Mouse (Mus musculus) hindbrain, embryonic 12.5 days (tissue): ENCODE data around the gene Mus81. TPM values are rescaled to one million over a fixed set of nuclear protein-coding genes. Genes with fewer than 3 reads are reported as not detected.

Experiments used
- ATAC-seq: fragments of 200-750 bp; cut with Nextera tagmentation; 2 replicates; pipeline ENCODE4 v1.8.0; 2017; ENCODE audit warnings: moderate TSS enrichment; ENCODE audit not compliant: low FRiP score
- H3K27ac ChIP-seq: fragments of 300-500 bp; sonication (generic); 2 replicates; pipeline ENCODE4 v1.5.1; 2016; ENCODE audit warnings: mild to moderate bottlenecking
- H3K27me3 ChIP-seq: fragments of 300-500 bp; sonication (generic); 2 replicates; pipeline ENCODE4 v1.6.1; 2016; ENCODE audit warnings: mild to moderate bottlenecking
- H3K36me3 ChIP-seq: fragments of 300-500 bp; sonication (generic); 2 replicates; pipeline ENCODE4 v1.6.1; 2016; ENCODE audit warnings: mild to moderate bottlenecking
- H3K4me1 ChIP-seq: fragments of 300-500 bp; sonication (generic); 2 replicates; pipeline ENCODE4 v1.6.1; 2016
- H3K4me2 ChIP-seq: fragments of 300-500 bp; sonication (generic); replicated peaks from 2 replicates; pipeline ENCODE4 v1.6.1; 2016; ENCODE audit warnings: mild to moderate bottlenecking
- H3K4me3 ChIP-seq: fragments of 300-500 bp; sonication (generic); 2 replicates; pipeline ENCODE4 v1.5.1; 2016; ENCODE audit warnings: mild to moderate bottlenecking
- H3K9ac ChIP-seq: fragments of 300-500 bp; sonication (generic); 2 replicates; pipeline ENCODE4 v1.6.1; 2016; ENCODE audit warnings: mild to moderate bottlenecking, moderate library complexity
- H3K9me3 ChIP-seq: fragments of 300-500 bp; sonication (generic); replicated peaks from 2 replicates; pipeline ENCODE4 v1.6.1; 2016; ENCODE audit warnings: mild to moderate bottlenecking
- WGBS: fragments of 180-500 bp; shearing (Covaris S2); methylation state at CpG from one replicate; pipeline ENCODE4 v1.1.7; 2016; 5-methylcytosine and 5-hydroxymethylcytosine counted together
- polyA plus RNA-seq: library from polyadenylated mRNA; unstranded; fragments of >200 nt; fragmentation: Nextera tagmentation; extraction: Ambion mirVana; gene quantifications from 2 replicates; pipeline ENCODE4 v1.2.1, GENCODE M21; 2016

Gene Mus81
- polyA plus RNA-seq, 1 experiment from 2014 or later, result 43.3 TPM

DNA sequence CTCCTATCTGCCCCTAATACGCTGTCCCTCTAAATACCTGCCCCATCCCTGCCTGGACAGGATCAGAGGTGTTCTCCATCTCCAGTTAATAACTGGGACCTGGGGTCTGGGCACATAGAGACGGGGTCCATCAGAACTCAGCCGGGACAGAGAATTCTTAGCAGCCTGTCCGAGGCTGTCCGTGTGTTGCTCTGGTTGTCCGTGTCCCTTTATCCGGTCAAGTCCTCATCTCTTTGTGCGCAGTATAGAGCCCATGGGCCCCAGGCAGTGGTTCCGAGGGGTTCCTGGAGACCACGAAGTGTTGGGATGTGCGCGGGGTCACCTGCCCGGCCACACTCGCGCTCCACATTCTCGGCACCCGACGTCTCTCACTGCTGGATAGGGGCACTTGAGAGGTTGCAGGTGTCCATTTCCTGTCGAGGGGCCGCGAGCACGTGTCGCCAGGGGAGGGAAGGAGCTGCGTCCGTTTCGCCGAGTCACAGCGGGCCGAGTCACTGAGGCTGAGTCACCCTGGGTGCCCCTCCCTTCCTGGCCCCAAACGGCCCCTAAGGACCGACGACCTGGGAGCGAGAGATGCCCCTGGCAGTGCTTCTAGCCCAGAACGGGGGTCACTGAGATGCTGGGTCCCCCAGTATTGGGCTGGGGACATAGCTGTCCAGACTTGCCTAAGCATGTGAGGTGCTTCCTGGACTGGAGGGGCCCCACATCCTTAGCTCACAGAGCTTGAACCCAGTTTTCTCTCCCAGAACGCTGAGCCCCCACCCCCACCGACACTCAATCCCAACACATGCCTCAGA is 39.6 kb downstream of the Mus81 start:
- Histone ChIP-seq H3K4me1 (peaks cover 18% of the 10 kb centered on the region), H3K4me3 (peak overlapping the region; percentile 38), H3K9ac (no peak overlapping the region), H3K27me3 (peaks cover 81% of the 10 kb centered on the region), H3K9me3 (no peaks in the 10 kb centered on the region), H3K4me2 (peak overlapping the region; percentile 70), H3K27ac (no peak overlapping the region), H3K36me3 (no peaks in the 10 kb centered on the region)
- ATAC-seq, result peak; percentile 43; the same call in 1 of the 2 replicates
- 6% methylated on average over 36 of the region's 36 CpGs for WGBS

DNA sequence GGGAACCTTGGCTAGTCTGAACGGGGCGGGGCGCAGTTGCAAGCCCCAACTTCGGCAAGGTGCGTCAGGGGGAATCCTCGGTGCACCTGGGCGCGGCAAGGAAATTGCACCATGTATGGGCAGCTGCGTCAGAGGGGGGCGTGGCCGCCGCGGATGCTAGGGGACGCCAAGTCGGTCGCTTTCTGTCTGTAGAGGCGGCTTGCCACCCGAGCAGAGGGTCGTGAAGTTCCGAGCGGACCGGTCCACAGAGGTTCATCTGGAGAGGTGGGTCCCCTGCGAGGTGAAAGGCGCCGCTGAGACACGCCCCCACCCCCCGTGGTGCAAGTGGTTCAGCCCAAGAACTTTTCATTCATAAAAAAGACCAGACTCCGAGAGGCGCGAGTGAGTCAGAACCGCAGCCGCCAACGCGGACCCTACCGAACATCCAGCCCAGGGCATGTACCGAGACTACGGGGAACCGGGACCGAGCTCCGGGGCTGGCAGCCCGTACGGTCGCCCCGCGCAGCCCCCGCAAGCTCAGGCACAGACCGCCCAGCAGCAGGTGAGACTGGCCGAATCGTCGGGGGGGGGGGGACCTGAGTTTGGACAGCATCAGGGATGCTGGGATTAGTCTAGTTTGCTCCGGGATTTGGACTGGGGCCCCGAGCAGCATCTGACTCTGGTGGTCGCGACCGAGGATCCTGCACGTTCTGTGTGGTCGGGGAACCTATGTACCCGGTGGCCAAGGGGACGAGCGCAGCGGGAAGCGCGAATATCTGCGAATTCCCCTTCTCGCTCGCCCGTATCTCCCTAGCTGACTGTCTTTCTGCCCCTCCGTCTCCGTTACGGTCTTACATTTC is 40.5 kb downstream of the Mus81 start, which contains the start of gene Fosl1:
Gene Fosl1 (plus strand): TSS at position 33 of the 839 bp plus-strand sequence.
- no peaks in the 10 kb centered on the region for H3K9me3 ChIP-seq
- ATAC-seq, result peak; percentile 60
- WGBS, result 1% methylated on average over 70 of the region's 70 CpGs
- H3K27ac ChIP-seq, result no peak within 1 kb of the TSS
- peak within 1 kb of the TSS; percentile 70 for H3K4me2 ChIP-seq
- H3K9ac ChIP-seq, result peak within 1 kb of the TSS; percentile 42
- H3K27me3 ChIP-seq, result peaks cover 83% of the 10 kb centered on the region
- H3K4me1 ChIP-seq, result peaks cover 18% of the 10 kb centered on the region
- H3K4me3 ChIP-seq, result peak within 1 kb of the TSS; percentile 38
- H3K36me3 ChIP-seq, result no peaks in the 10 kb centered on the region

DNA sequence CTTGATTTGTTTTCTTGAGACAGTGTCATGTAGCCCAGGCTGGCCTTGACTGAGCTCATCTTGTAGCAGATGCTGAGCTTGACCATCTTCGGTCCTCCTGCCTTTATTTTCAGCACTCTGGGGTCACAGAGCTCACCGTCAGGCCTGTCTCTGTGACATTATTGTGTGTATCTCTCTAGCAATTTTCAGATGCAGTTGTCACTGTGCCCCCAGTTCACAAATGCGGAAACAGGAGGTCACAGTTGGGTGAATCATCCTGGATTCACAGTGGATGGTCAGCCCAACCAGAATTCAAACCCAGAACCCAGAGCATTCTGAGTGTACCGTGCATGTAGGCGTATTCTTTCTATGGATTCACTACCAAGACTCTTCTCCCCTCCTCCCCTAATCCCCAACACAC is 42.5 kb downstream of the Mus81 start:
- Histone ChIP-seq H3K27ac (no peak overlapping the region), H3K4me3 (no peak overlapping the region), H3K4me2 (no peak overlapping the region), H3K36me3 (no peaks in the 10 kb centered on the region), H3K4me1 (peaks cover 18% of the 10 kb centered on the region), H3K27me3 (peaks cover 70% of the 10 kb centered on the region), H3K9ac (no peak overlapping the region), H3K9me3 (peaks cover 1% of the 10 kb centered on the region; the same call in 1 of the 2 replicates)
- 89% methylated on average over 5 of the region's 5 CpGs for WGBS
- no peak for ATAC-seq

DNA sequence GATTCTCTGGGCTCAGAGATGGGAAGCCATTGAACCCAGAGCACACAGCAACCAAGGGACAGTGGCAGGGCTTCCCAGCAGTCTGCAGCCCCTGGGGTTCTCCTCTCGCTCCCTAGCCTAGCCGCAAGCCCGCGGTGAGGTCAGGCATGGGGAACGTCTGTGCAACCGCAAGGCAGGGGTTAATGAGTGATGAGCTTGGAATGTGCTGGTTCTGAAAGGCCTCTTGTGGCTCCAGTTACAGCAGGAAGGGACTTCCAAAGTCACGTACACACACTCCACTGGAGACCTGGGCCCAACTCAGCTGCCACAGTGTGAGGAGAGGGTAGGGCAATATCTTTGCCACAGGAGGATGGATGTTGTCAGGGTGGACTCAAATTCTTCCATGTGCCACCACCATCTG is 43.2 kb downstream of the Mus81 start:
- ATAC-seq, result no peak
- no peak overlapping the region for H3K4me2 ChIP-seq
- H3K27ac ChIP-seq, result no peak overlapping the region
- H3K27me3 ChIP-seq, result peaks cover 62% of the 10 kb centered on the region
- H3K36me3 ChIP-seq, result no peaks in the 10 kb centered on the region
- H3K9me3 ChIP-seq, result peaks cover 9% of the 10 kb centered on the region
- no peak overlapping the region for H3K4me3 ChIP-seq
- peaks cover 18% of the 10 kb centered on the region for H3K4me1 ChIP-seq
- no peak overlapping the region for H3K9ac ChIP-seq
- 38% methylated on average over 7 of the region's 7 CpGs for WGBS

DNA sequence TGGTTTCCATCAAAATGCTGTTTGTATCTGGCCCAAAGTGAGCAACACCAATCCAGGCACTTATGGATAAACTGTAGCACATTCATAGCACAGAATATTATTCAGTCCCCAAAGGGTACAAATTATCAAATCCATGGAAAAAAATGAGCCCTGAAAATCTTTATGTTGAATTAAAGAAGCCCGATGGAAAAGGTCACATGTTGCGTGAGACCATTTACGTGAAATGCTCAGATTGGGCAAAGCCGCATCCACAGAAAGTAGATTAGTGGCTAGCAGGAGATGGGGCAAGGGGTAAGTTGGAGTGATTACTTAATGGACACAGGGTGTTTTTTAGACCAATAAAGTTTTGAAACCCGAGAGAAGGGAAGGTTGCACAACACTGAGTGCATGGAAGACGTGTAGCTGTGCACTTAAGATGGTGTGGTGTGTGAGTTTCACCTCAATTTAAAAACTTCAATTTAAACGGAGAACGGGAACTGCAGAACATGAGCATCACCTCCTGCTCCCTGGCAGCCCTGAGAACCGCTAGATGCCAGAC is 43.8 kb downstream of the Mus81 start:
- Histone ChIP-seq H3K4me1 (peaks cover 18% of the 10 kb centered on the region), H3K4me3 (no peak overlapping the region), H3K36me3 (no peaks in the 10 kb centered on the region), H3K9ac (no peak overlapping the region), H3K27ac (no peak overlapping the region), H3K9me3 (peaks cover 9% of the 10 kb centered on the region), H3K27me3 (peaks cover 57% of the 10 kb centered on the region), H3K4me2 (no peak overlapping the region)
- 69% methylated on average over 9 of the region's 9 CpGs for WGBS
- no peak for ATAC-seq

DNA sequence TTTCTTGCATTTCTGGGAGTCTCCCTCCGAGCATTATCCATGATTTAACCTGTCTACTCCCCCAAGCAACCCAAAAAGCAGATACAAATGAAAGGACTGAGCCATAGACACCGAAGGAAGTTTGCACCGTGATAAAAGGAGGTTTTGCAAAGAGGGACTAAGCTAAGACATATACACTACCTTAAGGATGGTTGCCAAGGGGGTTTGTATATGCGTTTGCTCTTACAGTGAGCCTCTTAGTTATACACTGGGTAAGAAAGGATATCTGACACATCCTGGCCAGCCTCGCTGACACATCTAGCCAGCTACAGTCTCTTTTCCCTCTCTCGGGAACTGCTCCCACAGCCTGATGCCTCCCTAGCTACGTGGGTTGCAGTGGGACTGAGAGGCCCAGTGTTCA is 54.3 kb downstream of the Mus81 start:
- no peak overlapping the region for H3K27ac ChIP-seq
- H3K4me1 ChIP-seq, result peaks cover 17% of the 10 kb centered on the region
- H3K4me3 ChIP-seq, result peak overlapping the region; percentile 15; the same call in 1 of the 2 replicates
- 0 out of 2 replicates have a peak, but pooled peaks cover 4% of the 10 kb centered on the region for H3K36me3 ChIP-seq
- peak overlapping the region; percentile 49 for H3K4me2 ChIP-seq
- WGBS, result 64% methylated on average over 7 of the region's 7 CpGs
- no peaks in the 10 kb centered on the region for H3K9me3 ChIP-seq
- H3K27me3 ChIP-seq, result peaks cover 5% of the 10 kb centered on the region; the same call in 1 of the 2 replicates
- H3K9ac ChIP-seq, result 0 out of 2 replicates have a peak overlapping the region, but pooled peaks have one; percentile 49
- no peak for ATAC-seq

DNA sequence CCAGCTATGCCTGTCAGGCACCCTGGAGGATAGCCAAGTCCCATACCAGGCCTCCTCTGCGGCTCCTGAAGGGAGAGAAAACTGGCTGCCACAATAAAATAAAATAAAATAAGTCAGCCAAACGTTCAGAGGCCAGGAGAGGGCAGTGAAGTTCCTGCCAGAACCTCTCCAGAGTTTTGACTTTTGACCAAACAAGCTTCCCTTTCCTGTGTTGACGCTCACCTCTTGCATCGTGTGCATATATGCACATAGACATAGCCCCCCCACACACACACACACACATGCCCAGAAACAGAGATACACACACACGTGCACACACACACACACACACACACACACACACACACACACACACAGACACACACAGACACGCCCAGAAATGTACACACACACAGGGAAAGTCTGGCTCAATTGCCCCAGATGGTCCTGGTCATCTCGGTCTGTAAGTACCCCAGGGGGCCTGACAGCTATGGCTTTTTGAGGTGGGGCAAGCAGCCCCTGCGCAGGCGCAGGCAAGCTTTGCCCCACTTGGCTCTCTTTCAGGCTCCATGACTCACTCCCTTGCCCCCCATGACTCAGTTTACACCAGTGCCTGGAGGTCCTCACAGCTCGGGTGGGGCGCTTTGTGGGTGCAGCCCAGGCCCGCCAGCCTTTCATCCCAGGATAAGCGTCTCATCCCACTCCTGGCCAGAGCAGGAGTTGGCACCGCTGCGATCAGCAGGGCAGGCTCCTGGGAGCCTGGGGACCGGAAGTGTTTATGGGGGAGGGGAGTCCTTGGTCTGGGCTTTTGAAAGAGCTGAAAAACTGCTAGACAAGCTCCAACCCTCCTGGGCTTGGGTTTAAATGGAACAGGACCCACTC is 55.0 kb downstream of the Mus81 start:
- peak overlapping the region; percentile 15; the same call in 1 of the 2 replicates for H3K4me3 ChIP-seq
- peaks cover 17% of the 10 kb centered on the region for H3K4me1 ChIP-seq
- H3K36me3 ChIP-seq, result 0 out of 2 replicates have a peak, but pooled peaks cover 4% of the 10 kb centered on the region
- peaks cover 5% of the 10 kb centered on the region; the same call in 1 of the 2 replicates for H3K27me3 ChIP-seq
- H3K27ac ChIP-seq, result peak overlapping the region; percentile 45; the same call in 1 of the 2 replicates
- peak overlapping the region; percentile 49 for H3K4me2 ChIP-seq
- 12% methylated on average over 16 of the region's 16 CpGs for WGBS
- H3K9me3 ChIP-seq, result no peaks in the 10 kb centered on the region
- peak overlapping the region; percentile 49; the same call in 1 of the 2 replicates for H3K9ac ChIP-seq
- no peak; the same call in 1 of the 2 replicates for ATAC-seq

Other genes with a start within 250 kb of the Mus81 start
- 36.6 and 38.8 TPM in 2 replicates for gene Pacs1, start 215.3 kb downstream of the Mus81 start, polyA plus RNA-seq
- gene Sf3b2, start 192.9 kb downstream of the Mus81 start, polyA plus RNA-seq, result 363 and 385 TPM in 2 replicates
- gene Gal3st3, start 190.1 kb downstream of the Mus81 start, polyA plus RNA-seq, result 22.6 and 27.6 TPM in 2 replicates
- not detected in 2 replicates for gene Catsper1, start 152.7 kb downstream of the Mus81 start, polyA plus RNA-seq
- 3.0 and 3.6 TPM in 2 replicates for gene Cst6, start 138.8 kb downstream of the Mus81 start, polyA plus RNA-seq
- 61.2 and 67.0 TPM in 2 replicates for gene Eif1ad, start 121.7 kb downstream of the Mus81 start, polyA plus RNA-seq
- gene Banf1, start 121.2 kb downstream of the Mus81 start, polyA plus RNA-seq, result 309 and 324 TPM in 2 replicates
- 106 and 111 TPM in 2 replicates for gene Sart1, start 99.7 kb downstream of the Mus81 start, polyA plus RNA-seq
- gene Tsga10ip, start 85.9 kb downstream of the Mus81 start, polyA plus RNA-seq, result 0.86 and 0.98 TPM in 2 replicates
- 276 and 280 TPM in 2 replicates for gene Drap1, start 63.4 kb downstream of the Mus81 start, polyA plus RNA-seq
- 59.0 and 59.6 TPM in 2 replicates for gene AI837181, start 63.3 kb downstream of the Mus81 start, polyA plus RNA-seq
- gene Fosl1, start 40.9 kb downstream of the Mus81 start, polyA plus RNA-seq, result not detected in 2 replicates
- 10.7 and 11.0 TPM in 2 replicates for gene Ccdc85b, start 30.5 kb downstream of the Mus81 start, polyA plus RNA-seq
- gene Fibp, start 27.8 kb downstream of the Mus81 start, polyA plus RNA-seq, result 133 and 144 TPM in 2 replicates
- 3.7 and 4.3 TPM in 2 replicates for gene Ctsw, start 19.9 kb downstream of the Mus81 start, polyA plus RNA-seq
- gene Efemp2, start 14.4 kb downstream of the Mus81 start, polyA plus RNA-seq, result 75.3 and 81.0 TPM in 2 replicates
- gene Cfl1, start 2.1 kb upstream of the Mus81 start, polyA plus RNA-seq, result 3,169 and 3,299 TPM in 2 replicates
- 0.23 and 0.56 TPM in 2 replicates for gene 1700020D05Rik, start 15.4 kb upstream of the Mus81 start, polyA plus RNA-seq
- 38.3 and 42.2 TPM in 2 replicates for gene Snx32, start 22.1 kb upstream of the Mus81 start, polyA plus RNA-seq
- gene Ovol1, start 72.2 kb upstream of the Mus81 start, polyA plus RNA-seq, result 0.18 and 0.19 TPM in 2 replicates
- 2.6 and 3.2 TPM in 2 replicates for gene Ap5b1, start 79.6 kb upstream of the Mus81 start, polyA plus RNA-seq
- 114 and 126 TPM in 2 replicates for gene Rnaseh2c, start 113.5 kb upstream of the Mus81 start, polyA plus RNA-seq
- 73.2 and 76.5 TPM in 2 replicates for gene Kat5, start 121.8 kb upstream of the Mus81 start, polyA plus RNA-seq
- 38.4 and 41.5 TPM in 2 replicates for gene Rela, start 149.1 kb upstream of the Mus81 start, polyA plus RNA-seq
- 22.4 and 25.4 TPM in 2 replicates for gene Sipa1, start 175.3 kb upstream of the Mus81 start, polyA plus RNA-seq
- 21.5 and 23.3 TPM in 2 replicates for gene Map3k11, start 200.3 kb upstream of the Mus81 start, polyA plus RNA-seq
- 34.6 and 35.0 TPM in 2 replicates for gene Pcnx3, start 200.5 kb upstream of the Mus81 start, polyA plus RNA-seq
- gene Kcnk7, start 216.0 kb upstream of the Mus81 start, polyA plus RNA-seq, result not detected in 2 replicates
- 10.8 and 12.1 TPM in 2 replicates for gene Ehbp1l1, start 237.9 kb upstream of the Mus81 start, polyA plus RNA-seq
- gene Fam89b, start 241.3 kb upstream of the Mus81 start, polyA plus RNA-seq, result 174 and 177 TPM in 2 replicates